Mouse (Mus musculus): ENCODE measurements around the gene Farp1.
"Not testable (repeated sequence)": the region's sequence is repeated elsewhere in the genome, so short reads cannot be mapped to it uniquely, and the experiment has no call there.

The Farp1 gene

DNA sequence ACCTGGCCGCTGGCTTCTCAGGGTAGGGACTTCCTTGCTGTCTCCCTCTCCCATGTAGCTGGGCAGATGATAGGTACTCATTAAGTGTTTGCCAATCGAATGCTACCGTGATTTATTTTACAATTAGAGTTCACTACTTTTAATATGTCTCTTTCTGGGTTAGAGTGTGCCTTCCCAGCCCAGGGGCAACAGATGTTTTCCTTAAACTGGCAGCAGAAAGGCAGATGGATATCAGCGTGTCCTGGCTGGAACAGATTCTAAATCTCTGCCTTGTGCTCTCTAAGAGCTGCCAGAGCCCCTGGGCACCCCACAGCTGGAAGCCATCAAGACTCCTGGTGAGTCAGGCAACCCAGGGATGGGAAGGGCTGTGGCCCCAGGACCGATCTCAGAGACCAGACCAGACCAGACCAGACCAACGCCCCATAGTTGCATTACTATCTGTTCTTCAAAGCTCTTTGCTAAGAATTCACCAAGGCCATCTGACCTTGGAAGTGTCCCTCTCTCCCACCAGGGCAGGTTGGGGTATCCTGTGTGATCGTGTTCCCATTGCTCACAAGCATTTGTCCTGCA lies 69.8 kb downstream of the Farp1 start:
- DNase-seq (ENCODE audit: low spot score) = no peak

GRCm38 (mm10) chr14:121106906-121107305 lies 71.9 kb downstream of the Farp1 start:
- no peak for DNase-seq (ENCODE audit: low spot score)

- DNase-seq (ENCODE audit: low spot score) = no peak
These were observed 72.8 kb downstream of the Farp1 start for GRCm38 (mm10) chr14:121107707-121108285.

- DNase-seq (ENCODE audit: low spot score) = no peak
These were observed 73.6 kb downstream of the Farp1 start for GRCm38 (mm10) chr14:121108439-121109115.

DNA sequence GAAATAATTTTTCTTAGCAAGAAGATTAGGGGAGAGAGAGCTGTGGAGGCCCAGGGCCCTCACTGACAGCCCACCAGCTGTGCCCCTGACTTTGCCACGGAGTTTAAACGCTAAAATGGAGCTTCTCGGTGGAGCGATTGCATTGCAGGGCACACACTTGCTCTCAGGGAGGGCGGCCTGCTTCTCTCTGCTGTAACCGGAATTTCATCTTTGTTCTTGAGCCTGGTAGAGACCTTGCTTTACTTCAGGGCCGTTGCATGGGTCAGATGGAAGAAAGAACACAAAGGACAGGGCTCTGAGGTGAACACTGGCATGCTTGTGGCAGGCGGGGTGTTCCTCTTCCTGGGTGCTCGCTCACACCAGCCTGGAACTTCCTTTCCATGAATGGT lies 74.1 kb downstream of the Farp1 start:
- no peak for DNase-seq (ENCODE audit: low spot score)

- DNase-seq (ENCODE audit: low spot score) = no peak
These were observed 75.7 kb downstream of the Farp1 start for GRCm38 (mm10) chr14:121110492-121111267.

DNA sequence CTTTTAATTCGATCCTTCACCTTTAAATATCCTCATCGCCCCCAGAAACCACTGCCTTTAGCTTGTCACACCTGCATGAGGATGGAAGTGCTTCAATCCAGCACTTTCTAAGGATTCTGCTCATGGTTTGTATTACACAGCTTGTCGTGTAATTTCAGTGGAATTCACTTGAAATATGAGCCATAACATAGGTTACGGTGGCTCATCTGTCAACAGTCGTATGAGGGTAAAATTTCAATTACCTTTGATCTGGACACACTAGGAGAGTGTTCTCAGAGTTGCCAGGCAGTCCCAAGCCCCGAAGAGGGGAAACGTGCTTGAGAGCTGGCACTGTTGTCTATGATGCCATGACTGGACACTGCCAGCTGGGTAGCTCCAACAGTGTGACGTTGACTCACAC lies 77.1 kb downstream of the Farp1 start:
- DNase-seq (ENCODE audit: low spot score) = no peak

GRCm38 (mm10) chr14:121113785-121114184 lies 78.8 kb downstream of the Farp1 start:
- DNase-seq (ENCODE audit: low spot score) = no peak

GRCm38 (mm10) chr14:121116696-121117095 lies 81.7 kb downstream of the Farp1 start:
- no peak for DNase-seq (ENCODE audit: low spot score)

DNA sequence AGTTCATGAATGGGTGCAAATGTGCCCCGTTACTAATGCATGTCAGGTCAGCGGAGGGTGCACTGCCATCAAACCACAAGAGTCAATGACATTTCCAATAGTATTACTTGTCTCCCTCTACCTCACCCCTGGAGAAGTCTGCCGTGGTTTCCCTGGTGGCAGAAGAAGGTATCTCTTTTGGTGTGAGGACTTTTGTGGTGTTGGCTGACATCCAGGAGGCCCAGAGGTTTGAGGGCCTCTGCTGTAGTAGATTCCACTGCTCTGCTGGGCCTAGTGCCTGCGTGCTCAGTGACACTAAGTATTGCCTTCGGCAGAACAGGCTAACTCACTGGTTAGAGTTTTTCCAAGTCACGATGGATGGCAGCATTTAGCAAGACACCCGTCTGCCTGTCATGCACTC lies 83.9 kb downstream of the Farp1 start:
- no peak for DNase-seq (ENCODE audit: low spot score)

DNA sequence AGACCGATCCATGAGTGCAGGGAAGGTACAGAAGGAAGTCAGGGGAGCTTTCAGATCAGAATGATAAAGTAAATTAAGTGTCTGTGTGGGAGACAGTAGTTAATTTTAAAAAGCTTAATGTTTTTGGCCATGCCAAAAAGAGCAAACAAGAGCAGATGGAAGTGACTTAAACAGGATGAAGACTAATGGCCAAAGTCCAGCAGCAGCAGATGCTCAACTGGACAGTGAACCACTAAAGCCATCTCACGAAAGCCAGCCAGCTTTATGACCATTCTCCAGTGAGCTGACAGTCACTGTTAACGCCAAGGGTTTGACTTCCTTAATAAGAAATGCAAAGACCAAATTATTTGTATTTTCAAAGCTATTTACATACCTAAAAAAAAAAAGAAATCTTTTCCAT lies 86.7 kb downstream of the Farp1 start:
- DNase-seq (ENCODE audit: low spot score) = no peak

DNA sequence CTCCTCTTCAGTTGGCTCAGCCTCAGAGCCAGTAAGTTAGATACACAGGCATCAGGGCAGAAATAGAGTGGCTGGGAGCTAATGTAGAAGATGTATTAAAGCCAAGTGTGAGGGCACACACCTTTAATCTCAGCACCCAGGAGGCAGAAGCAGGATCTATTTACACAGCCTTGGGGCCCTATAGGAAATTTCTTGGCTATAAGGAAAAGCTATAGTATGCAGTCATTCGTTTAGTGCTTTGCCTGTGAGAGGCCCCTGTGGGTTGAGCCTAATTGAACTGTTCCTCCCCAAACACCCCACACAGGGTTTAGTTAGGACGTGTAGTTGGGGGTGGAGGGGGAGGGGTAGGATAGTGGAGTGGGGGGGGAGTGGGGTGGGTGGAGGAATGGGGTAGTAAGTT lies 87.9 kb downstream of the Farp1 start:
- no peak for DNase-seq (ENCODE audit: low spot score)

DNA sequence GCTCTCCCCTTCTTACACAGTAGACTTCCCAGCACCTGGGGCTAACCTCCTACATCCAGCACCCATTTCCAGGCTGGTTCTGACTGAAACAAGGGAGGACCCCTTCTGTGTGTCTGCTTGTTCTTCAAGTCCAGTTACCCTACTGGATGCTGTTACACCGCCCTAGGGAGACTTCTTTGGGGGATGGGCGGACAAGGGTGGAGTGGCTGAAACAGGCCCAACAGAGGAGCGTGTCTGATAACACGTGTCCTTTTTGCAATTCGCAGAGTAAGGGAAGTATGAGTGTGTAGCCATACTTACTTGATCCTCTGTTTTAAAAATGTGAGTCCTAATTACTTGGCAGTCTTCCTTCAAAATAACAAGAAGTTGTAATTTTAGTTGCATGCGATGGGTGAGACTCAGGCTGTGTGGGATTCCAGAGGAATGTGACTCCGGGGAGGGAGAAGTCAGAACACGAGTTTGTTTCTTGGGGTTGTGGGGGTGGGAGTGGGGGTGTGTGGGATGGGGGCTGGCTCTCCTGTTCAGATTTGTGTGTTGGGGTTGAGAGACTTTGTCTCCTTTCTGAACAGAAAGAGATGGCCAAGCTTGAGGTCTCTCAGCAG lies 89.5 kb downstream of the Farp1 start:
- no peak for DNase-seq (ENCODE audit: low spot score)

DNA sequence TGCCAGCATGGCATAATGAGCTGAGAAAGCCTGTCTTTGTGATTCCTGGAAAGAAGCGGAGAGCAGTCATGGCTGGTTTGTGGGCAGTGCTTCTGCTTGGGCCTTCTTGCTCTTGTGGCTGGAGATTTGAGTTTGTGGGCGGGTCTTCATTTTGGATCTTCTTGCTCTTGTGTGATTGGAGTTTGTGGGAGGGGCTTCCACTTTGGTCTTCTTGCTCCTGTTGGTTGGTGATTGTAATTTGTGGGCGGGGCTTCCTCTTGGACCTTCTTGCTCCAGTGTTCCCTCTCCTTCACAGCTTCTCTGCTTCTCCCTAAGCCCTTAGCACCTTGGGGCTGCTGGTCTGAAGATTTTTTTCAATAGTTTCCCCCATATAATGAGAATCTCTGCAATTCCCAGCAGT lies 90.7 kb downstream of the Farp1 start:
- DNase-seq (ENCODE audit: low spot score) = no peak

GRCm38 (mm10) chr14:121126291-121126690 lies 91.3 kb downstream of the Farp1 start:
- no peak for DNase-seq (ENCODE audit: low spot score)

DNA sequence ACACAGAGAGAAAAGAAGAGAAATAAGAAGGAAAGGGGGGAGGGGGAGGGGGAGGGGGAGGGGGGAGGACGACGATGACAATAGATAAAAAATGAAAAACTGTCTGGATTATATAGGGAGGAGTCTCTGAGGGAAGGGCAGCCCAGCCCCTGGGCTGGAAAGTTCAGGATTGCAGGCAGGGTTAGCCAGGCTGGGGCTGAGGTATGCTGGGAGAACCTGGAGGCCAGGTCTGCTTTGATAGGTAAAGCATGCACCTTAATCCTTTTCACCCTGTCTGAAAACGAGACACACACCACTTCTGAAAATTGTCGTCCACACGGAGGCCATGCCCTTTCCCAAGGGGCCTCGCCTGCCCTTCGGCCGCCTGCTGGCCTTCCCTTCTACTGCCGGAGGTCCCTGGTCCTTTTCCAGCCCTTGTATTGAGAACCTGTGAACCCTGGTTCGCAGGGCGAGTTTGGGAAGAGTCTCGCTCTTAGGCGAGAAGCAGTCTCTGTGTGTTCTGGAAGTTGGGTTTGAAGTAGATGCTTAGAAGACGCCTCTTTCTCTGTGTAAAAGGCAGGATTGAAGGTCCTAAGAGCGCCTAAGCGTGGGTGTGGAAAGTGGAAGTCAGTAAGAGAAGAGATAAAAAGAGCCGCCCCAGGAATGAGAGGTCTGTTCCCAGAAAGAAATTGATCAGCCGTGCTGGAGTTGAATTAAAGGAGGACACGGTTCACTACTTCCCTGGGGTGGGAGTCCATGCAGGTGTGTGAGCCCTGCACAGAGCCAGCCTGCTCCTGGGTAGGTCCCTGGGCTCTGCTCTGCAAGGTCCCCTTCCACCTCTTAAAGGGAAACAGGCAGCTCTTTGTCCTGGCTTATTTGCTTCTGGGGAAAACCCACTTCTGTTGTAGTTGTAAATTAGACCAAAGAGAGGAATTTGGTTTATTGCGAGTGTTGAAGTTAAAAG lies 94.1 kb downstream of the Farp1 start:
- DNase-seq (ENCODE audit: low spot score) = no peak

DNA sequence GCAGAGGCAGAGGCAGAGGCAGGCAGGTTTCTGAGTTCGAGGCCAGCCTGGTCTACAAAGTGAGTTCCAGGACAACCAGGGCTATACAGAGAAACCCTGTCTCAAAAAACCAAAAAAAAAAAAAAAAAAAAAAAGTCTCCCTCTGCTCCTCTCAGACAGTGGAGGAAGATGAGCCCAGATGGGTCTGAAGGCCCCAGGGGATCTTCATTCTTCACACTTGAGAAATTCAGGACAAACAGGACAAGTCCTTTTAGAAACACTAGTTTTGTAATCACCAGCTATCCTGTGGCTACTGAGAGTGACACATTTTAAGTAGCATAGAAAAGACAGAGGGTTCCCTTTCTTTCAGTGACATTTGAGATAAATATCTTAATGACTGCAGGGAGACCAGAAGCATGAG lies 95.4 kb downstream of the Farp1 start:
- not testable (repeated sequence) for DNase-seq (ENCODE audit: low spot score)

DNA sequence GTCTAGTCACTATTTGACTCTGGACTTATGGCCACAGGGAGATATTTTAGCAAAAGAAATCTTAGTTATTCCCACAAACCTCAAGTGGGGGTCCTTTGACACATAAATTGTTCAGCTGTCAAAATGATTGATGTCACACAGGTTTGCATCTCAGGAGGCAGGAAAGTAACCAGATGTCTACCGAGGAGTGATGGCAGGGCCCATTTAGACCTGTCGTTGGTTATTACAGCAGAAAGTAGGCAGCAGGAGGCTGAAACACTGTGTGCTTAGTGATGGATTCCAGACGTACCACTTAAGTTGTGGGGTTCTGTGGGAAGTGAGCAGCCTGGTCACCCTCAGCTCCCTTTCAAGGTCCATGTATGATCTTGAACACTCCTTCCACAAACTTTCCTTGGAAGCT lies 99.4 kb downstream of the Farp1 start:
- DNase-seq (ENCODE audit: low spot score) = no peak

DNA sequence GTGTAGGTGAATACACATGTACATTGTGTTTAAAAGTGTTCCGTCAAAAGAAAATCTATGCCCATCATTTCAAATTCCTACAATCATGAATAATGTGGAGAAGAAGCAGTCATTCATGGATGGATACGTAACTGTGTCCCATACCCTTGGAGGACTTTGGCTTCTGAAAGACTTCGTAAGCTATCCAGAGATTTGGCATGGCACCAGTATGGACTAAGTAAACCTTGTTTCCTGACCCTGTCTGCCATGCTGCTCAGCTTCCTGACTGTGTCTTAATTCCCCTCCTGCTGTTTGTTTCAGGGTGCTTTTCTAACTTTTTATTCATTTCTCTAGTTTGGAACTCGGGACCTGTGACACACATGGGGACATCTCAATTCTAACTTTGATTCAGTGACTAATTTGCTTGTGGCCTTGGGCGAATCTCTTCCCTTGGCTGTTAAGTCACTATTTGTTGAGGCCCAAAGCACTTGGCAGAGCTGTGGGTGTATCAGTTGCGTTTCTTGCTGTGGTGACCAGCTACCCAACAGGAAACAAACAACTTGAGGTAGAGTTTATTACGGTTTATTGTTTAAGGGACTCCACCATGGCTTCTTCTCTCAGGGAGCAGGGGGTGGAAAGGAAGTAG lies 108.9 kb downstream of the Farp1 start:
- DNase-seq (ENCODE audit: low spot score) = no peak

DNA sequence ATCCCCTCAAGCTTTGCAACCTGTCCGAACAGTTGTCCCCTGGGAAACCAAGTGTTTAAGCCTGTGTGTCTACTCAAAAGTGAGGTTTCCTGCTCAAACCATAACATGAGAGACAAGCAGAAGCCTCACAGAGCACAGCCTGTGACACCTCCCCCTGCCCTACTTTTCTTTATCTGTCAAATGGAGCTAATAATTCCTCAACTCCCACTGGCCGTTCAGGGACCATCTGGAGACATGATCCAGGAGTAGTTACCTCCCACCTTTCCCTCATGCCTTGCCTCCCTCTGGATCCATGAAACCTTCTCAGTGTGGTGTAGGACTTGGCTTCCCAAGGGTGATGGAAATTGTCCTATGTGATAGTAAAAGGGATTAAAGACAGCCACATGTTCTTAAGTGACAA lies 109.5 kb downstream of the Farp1 start:
- DNase-seq (ENCODE audit: low spot score) = no peak

DNA sequence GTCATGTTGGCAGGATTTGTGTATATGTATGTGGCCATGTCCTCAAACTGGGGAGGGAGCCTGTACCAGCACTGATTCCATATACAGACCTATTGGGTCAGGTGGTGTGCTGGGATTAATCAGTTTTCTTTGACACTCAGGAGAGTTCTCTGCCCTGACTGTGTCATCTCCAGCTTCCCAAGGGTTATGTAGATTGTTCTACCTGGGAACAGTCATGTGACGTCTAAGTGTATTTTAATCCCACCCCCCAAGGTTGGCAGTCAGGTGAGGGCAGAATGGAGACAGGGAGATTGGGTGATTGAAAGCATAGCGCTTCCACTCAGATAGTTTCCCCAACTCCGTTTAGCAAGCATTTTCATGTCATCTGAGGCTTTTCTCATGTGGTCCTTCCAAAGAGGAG lies 110.3 kb downstream of the Farp1 start:
- DNase-seq (ENCODE audit: low spot score) = no peak
